Mouse (Mus musculus) T-cell, adult 2 months (primary cell): ENCODE measurements around the gene Zfp281.

Source experiments
- DNase-seq: peaks from one replicate; pipeline ENCODE4 v3.0.0; 2022; ENCODE audit warnings: low spot score

Zfp281 gene

GRCm38 (mm10) chr1:136624146-136625018, at the start of gene Zfp281:
TSS of gene Zfp281 (plus strand) at chr1:136624901.
- peak; percentile 92 for DNase-seq

DNA sequence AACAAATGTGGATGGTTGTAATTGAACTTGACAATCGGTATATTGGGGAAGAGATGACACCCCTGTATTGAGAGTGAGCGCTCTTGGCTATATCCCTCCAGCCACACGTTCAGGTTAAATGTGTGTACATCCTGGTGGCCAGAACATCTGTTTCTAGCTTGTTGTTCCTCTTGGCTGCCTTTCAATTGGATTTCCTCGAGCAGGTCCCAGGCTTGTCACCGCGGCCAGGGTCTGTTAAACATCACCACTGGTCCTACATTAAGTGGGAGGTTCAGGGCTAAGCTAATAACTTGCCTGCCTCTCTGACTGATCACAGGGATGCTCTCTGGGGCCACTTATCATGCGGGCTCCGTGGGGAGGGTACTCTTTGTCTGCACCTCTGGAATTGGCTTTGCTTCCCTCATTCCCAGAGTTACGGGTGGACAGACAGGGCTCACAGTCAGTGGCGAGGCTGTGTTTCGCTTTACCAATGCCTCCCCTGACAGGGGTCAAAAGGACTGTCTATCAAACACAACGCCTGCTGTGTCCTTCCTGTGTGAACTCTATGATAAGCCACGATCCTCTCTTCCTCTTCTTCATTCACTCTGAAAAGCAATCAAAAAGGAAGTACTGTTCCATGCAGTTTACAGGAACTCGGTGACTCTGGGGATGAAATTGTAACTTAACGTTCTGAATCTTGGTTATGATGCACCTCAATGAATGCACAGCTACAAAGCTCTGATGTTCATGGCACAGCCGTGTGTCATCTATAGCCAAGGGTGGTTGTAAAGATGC, 46.6 kb upstream of the Zfp281 start:
- DNase-seq, result peak; percentile 9

- peak; percentile 62 for DNase-seq
These were observed 45.3 kb upstream of the Zfp281 start for GRCm38 (mm10) chr1:136579360-136579759.

DNA sequence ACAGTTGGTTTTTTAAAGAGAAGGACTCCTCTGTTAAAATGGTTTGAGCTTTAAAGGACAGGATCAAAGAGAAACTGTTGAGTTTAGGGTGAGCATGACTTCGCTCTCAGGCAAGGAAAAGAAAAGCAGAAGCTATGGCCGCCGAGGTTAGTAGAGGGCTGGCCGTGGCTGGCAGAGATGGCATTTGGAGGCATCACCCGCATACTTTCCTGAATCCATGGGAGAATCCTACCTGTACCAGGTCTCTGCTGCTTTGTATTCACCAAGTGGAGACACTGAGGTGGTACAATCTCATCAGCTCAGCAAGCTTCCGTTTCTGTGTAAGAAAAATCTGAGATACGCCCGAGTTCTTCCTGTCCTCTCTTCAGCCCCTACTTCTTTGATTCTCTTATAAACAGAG, 44.4 kb upstream of the Zfp281 start:
- peak; percentile 52 for DNase-seq

- DNase-seq, result no peak
These were observed 42.9 kb upstream of the Zfp281 start for GRCm38 (mm10) chr1:136581841-136582240.

- no peak for DNase-seq
These were observed 36.8 kb upstream of the Zfp281 start for GRCm38 (mm10) chr1:136587761-136588405.

DNA sequence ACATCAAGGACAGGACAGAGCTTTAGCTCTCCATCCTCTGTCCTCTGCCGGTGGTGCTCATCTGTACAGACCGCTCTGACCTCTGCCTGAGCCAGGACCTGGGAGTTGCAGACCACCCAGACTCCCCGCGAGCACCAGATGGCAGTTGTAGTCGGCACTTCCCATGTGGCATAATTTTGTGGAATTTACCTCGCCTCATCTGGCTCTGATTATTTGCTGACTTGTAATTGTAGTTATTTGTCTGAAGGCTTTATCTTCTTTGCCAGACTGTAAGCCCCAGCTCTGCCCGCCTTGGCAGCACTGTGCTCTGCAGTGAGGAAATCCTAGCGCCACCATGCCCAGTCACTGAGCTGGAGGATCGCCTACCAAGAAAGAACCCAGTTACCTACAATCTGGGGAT, 35.8 kb upstream of the Zfp281 start:
- DNase-seq, result no peak

DNA sequence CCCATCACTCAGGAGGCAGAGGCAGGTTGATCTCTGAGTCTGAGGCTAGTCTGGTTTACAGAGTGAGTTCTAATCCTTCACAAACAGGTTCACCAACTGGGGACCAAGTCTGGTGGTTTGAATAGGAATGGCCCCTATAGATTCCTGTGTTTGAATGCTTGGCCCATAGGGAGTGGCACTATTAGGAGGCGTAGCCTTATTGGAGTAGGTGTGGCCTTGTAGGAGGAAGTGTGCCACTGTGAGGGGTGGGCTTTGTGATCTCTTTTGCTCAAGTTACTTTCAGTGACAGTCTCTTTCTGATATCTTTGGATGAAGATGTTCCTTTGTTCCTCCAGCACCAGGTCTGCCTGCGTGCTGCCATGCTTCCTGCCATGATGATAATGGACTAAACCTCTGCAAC, 32.0 kb upstream of the Zfp281 start:
- DNase-seq, result no peak

GRCm38 (mm10) chr1:136594235-136594850, 30.4 kb upstream of the Zfp281 start:
- no peak for DNase-seq

GRCm38 (mm10) chr1:136596821-136597220, 27.9 kb upstream of the Zfp281 start:
- no peak for DNase-seq

- no peak for DNase-seq
These were observed 26.4 kb upstream of the Zfp281 start for GRCm38 (mm10) chr1:136598286-136598685.

DNA sequence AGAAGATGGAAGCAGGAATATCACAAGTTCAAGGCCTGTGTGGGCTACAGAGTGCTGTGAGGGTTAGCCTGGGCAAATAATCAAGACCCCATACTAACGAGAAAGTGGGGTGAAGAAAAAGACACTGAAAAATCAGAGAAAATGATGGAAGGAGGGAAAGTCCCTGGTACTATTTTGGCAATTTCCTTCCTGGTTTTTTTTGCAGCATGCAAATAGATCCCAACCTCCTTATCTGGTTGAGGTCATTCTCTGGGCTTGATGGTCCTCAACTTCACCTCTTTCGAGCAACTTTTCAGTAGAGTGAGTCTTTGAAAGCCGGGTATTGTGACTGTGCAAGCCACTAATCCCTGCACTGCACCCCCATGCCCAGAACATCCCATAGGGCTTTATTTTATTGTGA, 24.6 kb upstream of the Zfp281 start:
- no peak for DNase-seq

DNA sequence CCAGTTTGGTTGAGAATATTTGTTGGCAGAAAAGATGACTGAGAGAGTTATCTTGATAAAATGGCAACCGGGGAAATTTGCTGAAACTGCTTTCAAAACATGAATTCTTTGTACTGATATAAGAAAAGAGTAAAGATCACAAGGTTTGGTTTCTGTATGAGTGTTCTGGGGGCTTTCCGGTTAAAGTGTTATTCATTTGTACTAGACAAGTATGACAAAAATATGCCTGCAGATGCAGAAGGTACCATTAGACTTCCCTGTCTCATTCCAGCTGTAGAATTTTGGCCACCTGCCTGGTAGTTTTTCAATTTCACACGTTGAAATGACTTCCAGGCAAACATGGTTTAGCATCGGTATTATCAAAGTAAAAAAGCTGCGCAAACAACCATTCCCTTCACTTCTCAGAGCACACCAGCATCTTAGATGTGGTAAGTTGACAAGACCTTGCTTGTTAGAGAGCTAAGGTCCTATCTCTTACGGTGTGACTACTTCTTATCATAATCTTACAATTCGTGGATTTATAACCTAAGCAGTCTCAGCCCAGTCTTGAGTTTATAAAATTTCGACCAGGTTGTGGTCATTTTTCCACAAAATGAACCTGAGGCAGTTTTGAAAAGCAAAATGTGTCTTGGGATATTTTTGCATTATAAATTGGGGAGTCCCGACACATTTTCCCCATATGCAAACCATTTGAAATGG, 23.9 kb upstream of the Zfp281 start:
- DNase-seq, result peak; percentile 74

GRCm38 (mm10) chr1:136601346-136601888, 23.3 kb upstream of the Zfp281 start:
- no peak for DNase-seq

DNA sequence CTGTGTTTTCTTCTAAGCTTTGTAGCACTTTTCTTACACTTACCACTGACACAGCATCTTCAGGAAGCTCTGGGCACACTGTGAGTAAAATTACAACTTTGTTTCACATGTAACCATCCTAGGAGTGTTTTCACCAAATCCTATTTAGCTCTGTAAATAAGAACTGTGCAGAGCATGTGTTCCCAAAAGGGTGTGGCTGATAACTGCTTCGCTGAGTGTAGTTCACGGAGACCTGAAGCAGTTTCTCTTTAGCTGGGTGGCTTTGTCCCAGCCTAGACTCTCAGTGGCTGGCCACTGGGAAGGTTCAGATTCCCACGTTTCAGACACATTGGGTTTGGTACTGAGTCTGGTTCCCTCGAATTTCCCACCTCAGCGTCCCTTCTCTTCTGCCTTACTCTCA, 22.4 kb upstream of the Zfp281 start:
- no peak for DNase-seq

GRCm38 (mm10) chr1:136604190-136604589, 20.5 kb upstream of the Zfp281 start:
- DNase-seq, result no peak

GRCm38 (mm10) chr1:136605790-136606189, 18.9 kb upstream of the Zfp281 start:
- no peak for DNase-seq

DNA sequence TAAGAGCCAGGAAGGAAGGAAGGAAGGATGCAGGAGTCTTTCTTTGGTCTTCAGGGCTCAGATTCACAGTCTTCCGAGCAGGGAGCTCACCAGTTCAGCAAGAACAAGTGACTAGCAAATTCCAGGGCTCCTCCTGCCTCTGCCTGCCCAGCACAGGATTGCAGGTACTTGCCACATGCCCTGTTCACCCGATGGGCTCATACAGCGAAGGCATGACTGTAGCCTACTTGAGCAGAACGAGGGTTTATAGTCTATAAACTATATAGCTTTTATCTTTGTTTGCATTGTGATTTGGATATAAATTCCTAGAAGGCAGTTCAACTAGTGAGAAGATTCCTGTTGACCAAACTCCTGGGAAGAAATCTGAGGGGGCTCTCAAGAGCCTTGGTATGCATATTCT, 18.4 kb upstream of the Zfp281 start:
- no peak for DNase-seq

DNA sequence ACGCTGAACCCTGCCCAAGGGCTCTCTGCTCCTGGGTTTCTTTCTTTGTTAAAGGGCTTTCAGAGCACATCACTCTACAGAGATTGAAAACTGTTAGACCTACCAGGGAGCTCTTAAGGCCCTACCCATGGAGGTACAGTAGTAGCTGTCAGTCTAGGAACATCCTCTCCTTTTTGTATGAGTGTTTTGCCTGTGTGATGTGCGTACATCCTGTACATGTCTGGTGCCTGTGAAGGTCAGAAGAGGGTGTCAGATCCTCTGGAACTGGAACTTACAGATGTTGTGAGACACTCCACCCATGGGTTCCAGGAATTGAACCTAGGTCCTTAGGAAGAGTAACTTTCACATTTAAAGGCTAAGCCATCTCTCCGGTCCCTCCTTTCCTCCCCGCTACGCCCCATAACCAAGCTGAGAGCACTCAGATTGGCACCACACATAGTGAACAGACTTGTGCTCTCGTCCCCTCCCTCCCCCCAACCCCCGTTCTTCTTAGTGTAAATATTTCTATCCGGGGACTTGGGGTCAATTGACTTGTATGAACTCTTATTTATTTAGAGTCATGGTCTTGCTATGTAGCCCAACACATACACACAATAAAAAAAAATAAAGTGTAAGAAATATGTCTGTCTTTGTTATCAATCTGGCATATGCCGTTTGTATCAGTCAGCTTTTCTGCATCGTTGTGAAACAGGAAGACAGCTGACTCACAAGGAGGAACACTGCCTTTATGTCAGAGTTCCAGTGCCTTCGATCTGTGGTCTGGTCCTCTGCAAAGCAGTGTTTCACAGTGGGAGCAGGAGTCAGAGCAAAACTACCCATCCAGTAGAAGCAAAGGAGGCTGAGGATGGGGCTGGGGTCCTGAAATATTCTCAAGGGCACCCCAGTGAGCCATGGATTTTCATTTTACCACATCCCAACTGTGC, 16.1 kb upstream of the Zfp281 start:
- DNase-seq, result peak; percentile 73

GRCm38 (mm10) chr1:136611803-136612202, 12.9 kb upstream of the Zfp281 start:
- no peak for DNase-seq
